Mouse (Mus musculus) ES-Bruce4 (cell line): Measurements from ENCODE around the gene Ovol3.

Source experiments
- CTCF ChIP-seq: IDR thresholded peaks from one replicate; pipeline ENCODE4 v1.8.1; 2011; ENCODE audit warnings: low read depth, low read length
- POLR2A ChIP-seq: IDR thresholded peaks from one replicate; pipeline ENCODE4 v1.8.1; 2011; ENCODE audit warnings: low read length; ENCODE audit not compliant: insufficient read depth

- TF ChIP-seq CTCF (no peak), POLR2A (no peak)
Observed at GRCm38 (mm10) chr7:30269641-30270040, 34.1 kb upstream of the Ovol3 start.
